Mouse (Mus musculus) midbrain, embryonic 14.5 days (tissue): ENCODE data around the gene Olfr1192-ps1. TPM values are rescaled to one million over a fixed set of nuclear protein-coding genes. Genes with fewer than 3 reads are reported as not detected.
"Not testable (repeated sequence)": the region's sequence is repeated elsewhere in the genome, so short reads cannot be mapped to it uniquely, and the experiment has no call there.

Source experiments
- ATAC-seq: fragments of 200-750 bp; cut with Nextera tagmentation; 2 replicates; pipeline ENCODE4 v1.8.0; 2017; ENCODE audit warnings: moderate number of reproducible peaks, moderate library complexity; ENCODE audit not compliant: low FRiP score, low TSS enrichment
- DNase-seq: peaks from one replicate; pipeline ENCODE4 v3.0.0-alpha.2; 2015
- H3K27ac ChIP-seq: fragments of 300-500 bp; sonication (generic); replicated peaks from 2 replicates; pipeline ENCODE4 v1.5.1; 2014; ENCODE audit warnings: mild to moderate bottlenecking, low read depth, low read length, moderate library complexity
- H3K27me3 ChIP-seq: fragments of 300-500 bp; sonication (generic); 2 replicates; pipeline ENCODE4 v1.6.1; 2014; ENCODE audit warnings: low read length, control low read depth, mixed read lengths; ENCODE audit not compliant: control insufficient read depth, insufficient read depth
- H3K36me3 ChIP-seq: fragments of 300-500 bp; sonication (generic); 2 replicates; pipeline ENCODE4 v1.6.1; 2014; ENCODE audit warnings: low read length, control low read depth; ENCODE audit not compliant: control insufficient read depth, insufficient read depth
- H3K4me1 ChIP-seq: fragments of 300-500 bp; sonication (generic); 2 replicates; pipeline ENCODE4 v1.6.1; 2014; ENCODE audit warnings: mild to moderate bottlenecking, antibody characterized with exemption, low read length, control low read depth; ENCODE audit not compliant: control insufficient read depth, insufficient read depth
- H3K4me2 ChIP-seq: fragments of 300-500 bp; sonication (generic); 2 replicates; pipeline ENCODE4 v1.6.1; 2014; ENCODE audit warnings: mild to moderate bottlenecking, low read length, moderate library complexity
- H3K4me3 ChIP-seq: fragments of 300-500 bp; sonication (generic); replicated peaks from 2 replicates; pipeline ENCODE4 v1.5.1; 2014; ENCODE audit warnings: low read depth, low read length
- H3K9ac ChIP-seq: fragments of 300-500 bp; sonication (generic); replicated peaks from 2 replicates; pipeline ENCODE4 v1.6.1; 2014; ENCODE audit warnings: mild to moderate bottlenecking, low read length, moderate library complexity
- H3K9me3 ChIP-seq: fragments of 300-500 bp; sonication (generic); 2 replicates; pipeline ENCODE4 v1.6.1; 2016; ENCODE audit warnings: low read length, control low read depth, mixed read lengths; ENCODE audit not compliant: control insufficient read depth
- WGBS: fragments of 180-500 bp; shearing (Covaris S2); extraction: QIAGEN DNeasy Blood & Tissue Kit; methylation state at CpG from one replicate; pipeline ENCODE4 v1.1.7; 2014; 5-methylcytosine and 5-hydroxymethylcytosine counted together
- polyA plus RNA-seq: library from polyadenylated mRNA; unstranded; fragments of >200 nt; fragmentation: Nextera tagmentation; extraction: Ambion mirVana; gene quantifications from 2 replicates; pipeline ENCODE4 v1.2.1, GENCODE M21; 2014

Gene Olfr1192-ps1
- not detected in 2 replicates for polyA plus RNA-seq

GRCm38 (mm10) chr2:88648209-88648608, at the start of gene Olfr1192-ps1:
Gene Olfr1192-ps1 (plus strand): TSS chr2:88648509.
- H3K9me3 ChIP-seq: no peaks in the 10 kb centered on the region
- DNase-seq (no peak), ATAC-seq (no peak)
- H3K36me3 ChIP-seq: no peaks in the 10 kb centered on the region
- no peaks in the 10 kb centered on the region for H3K27me3 ChIP-seq
- H3K4me2 ChIP-seq: no peak within 1 kb of the TSS
- no peak within 1 kb of the TSS for H3K4me3 ChIP-seq
- no peak within 1 kb of the TSS for H3K9ac ChIP-seq
- 60% methylated on average over 1 of the region's 1 CpGs for WGBS
- no peaks in the 10 kb centered on the region for H3K4me1 ChIP-seq
- no peak within 1 kb of the TSS for H3K27ac ChIP-seq

GRCm38 (mm10) chr2:88640242-88640641, 8.1 kb upstream of the Olfr1192-ps1 start, which contains the start of gene Olfr1191-ps1:
Gene Olfr1191-ps1 (plus strand): TSS chr2:88640542.
- not testable (repeated sequence) for DNase-seq, H3K9ac ChIP-seq, H3K27me3 ChIP-seq, H3K36me3 ChIP-seq, ATAC-seq, H3K4me3 ChIP-seq, H3K4me2 ChIP-seq, H3K27ac ChIP-seq, H3K9me3 ChIP-seq, H3K4me1 ChIP-seq
- WGBS: 95% methylated on average over 1 of the region's 1 CpGs

- not testable (repeated sequence) for H3K4me3 ChIP-seq, H3K27ac ChIP-seq, H3K36me3 ChIP-seq, H3K4me1 ChIP-seq, ATAC-seq, H3K9me3 ChIP-seq, H3K27me3 ChIP-seq, DNase-seq, H3K9ac ChIP-seq, H3K4me2 ChIP-seq
Measured at GRCm38 (mm10) chr2:88675328-88675727, 27.0 kb downstream of the Olfr1192-ps1 start, which contains the start of gene Olfr1193. Gene Olfr1193 (plus strand): TSS chr2:88675628.

GRCm38 (mm10) chr2:88689087-88689486, 40.8 kb downstream of the Olfr1192-ps1 start, which contains the start of gene Olfr1195:
Gene Olfr1195 (minus strand): TSS chr2:88689187.
- ATAC-seq (no peak), DNase-seq (no peak)
- no peaks in the 10 kb centered on the region for H3K9me3 ChIP-seq
- no peaks in the 10 kb centered on the region for H3K4me1 ChIP-seq
- H3K27me3 ChIP-seq: no peaks in the 10 kb centered on the region
- H3K36me3 ChIP-seq: no peaks in the 10 kb centered on the region
- no peak within 1 kb of the TSS for H3K4me2 ChIP-seq
- H3K9ac ChIP-seq: no peak within 1 kb of the TSS
- no peak within 1 kb of the TSS for H3K27ac ChIP-seq
- no peak within 1 kb of the TSS for H3K4me3 ChIP-seq

- H3K4me2 ChIP-seq: no peak within 1 kb of the TSS
- H3K27ac ChIP-seq: no peak within 1 kb of the TSS
- H3K4me1 ChIP-seq: no peaks in the 10 kb centered on the region
- WGBS: 85% methylated on average over 2 of the region's 2 CpGs
- ATAC-seq (no peak), DNase-seq (no peak)
- H3K9me3 ChIP-seq: no peaks in the 10 kb centered on the region
- H3K9ac ChIP-seq: no peak within 1 kb of the TSS
- H3K36me3 ChIP-seq: no peaks in the 10 kb centered on the region
- no peak within 1 kb of the TSS for H3K4me3 ChIP-seq
- H3K27me3 ChIP-seq: no peaks in the 10 kb centered on the region
Measured at GRCm38 (mm10) chr2:88704497-88704896, 56.2 kb downstream of the Olfr1192-ps1 start, which contains the start of gene Olfr1196. Gene Olfr1196 (minus strand): TSS chr2:88704597.

Other genes with a start within 250 kb of the Olfr1192-ps1 start
- gene Olfr1179, start 242.1 kb upstream of the Olfr1192-ps1 start, polyA plus RNA-seq: not detected in 2 replicates
- not detected in 2 replicates for gene Olfr1180, start 229.4 kb upstream of the Olfr1192-ps1 start, polyA plus RNA-seq
- gene Olfr1181, start 222.3 kb upstream of the Olfr1192-ps1 start, polyA plus RNA-seq: not detected in 2 replicates
- gene Gm13757, start 199.4 kb upstream of the Olfr1192-ps1 start, polyA plus RNA-seq: not detected in 2 replicates
- not detected in 2 replicates for gene Olfr1183, start 193.6 kb upstream of the Olfr1192-ps1 start, polyA plus RNA-seq
- not detected in 2 replicates for gene Olfr1184, start 164.9 kb upstream of the Olfr1192-ps1 start, polyA plus RNA-seq
- not detected in 2 replicates for gene Olfr1185-ps1, start 155.2 kb upstream of the Olfr1192-ps1 start, polyA plus RNA-seq
- not detected in 2 replicates for gene Olfr1186, start 130.0 kb upstream of the Olfr1192-ps1 start, polyA plus RNA-seq
- not detected in 2 replicates for gene Olfr1188, start 91.6 kb upstream of the Olfr1192-ps1 start, polyA plus RNA-seq
- not detected in 2 replicates for gene Olfr1189, start 62.1 kb upstream of the Olfr1192-ps1 start, polyA plus RNA-seq
- not detected in 2 replicates for gene Olfr1191-ps1, start 8.0 kb upstream of the Olfr1192-ps1 start, polyA plus RNA-seq
- not detected in 2 replicates for gene Olfr1193, start 27.1 kb downstream of the Olfr1192-ps1 start, polyA plus RNA-seq
- not detected in 2 replicates for gene Olfr1195, start 40.7 kb downstream of the Olfr1192-ps1 start, polyA plus RNA-seq
- not detected in 2 replicates for gene Olfr1196, start 56.1 kb downstream of the Olfr1192-ps1 start, polyA plus RNA-seq
- gene Olfr1197, start 83.9 kb downstream of the Olfr1192-ps1 start, polyA plus RNA-seq: not detected in 2 replicates
- gene Olfr1198, start 102.9 kb downstream of the Olfr1192-ps1 start, polyA plus RNA-seq: not detected in 2 replicates
- gene Olfr1199, start 112.0 kb downstream of the Olfr1192-ps1 start, polyA plus RNA-seq: not detected in 2 replicates
- not detected in 2 replicates for gene Olfr1200, start 122.0 kb downstream of the Olfr1192-ps1 start, polyA plus RNA-seq
- gene Olfr1201, start 144.5 kb downstream of the Olfr1192-ps1 start, polyA plus RNA-seq: not detected in 2 replicates
- gene Olfr1202, start 166.0 kb downstream of the Olfr1192-ps1 start, polyA plus RNA-seq: not detected in 2 replicates
- not detected in 2 replicates for gene Olfr1205, start 181.2 kb downstream of the Olfr1192-ps1 start, polyA plus RNA-seq
- not detected in 2 replicates for gene Olfr1204, start 200.8 kb downstream of the Olfr1192-ps1 start, polyA plus RNA-seq
- gene Olfr1206, start 214.7 kb downstream of the Olfr1192-ps1 start, polyA plus RNA-seq: not detected in 2 replicates